Mouse (Mus musculus) olfactory bulb, adult 2 months (tissue): ENCODE results near the gene Tmem88. TPM values are rescaled to one million over a fixed set of nuclear protein-coding genes. Genes with fewer than 3 reads are reported as not detected.
A peak's percentile ranks its signal among the peaks of the same experiment; 100 is the strongest.

Source experiments
- H3K27ac ChIP-seq: fragments of 200-500 bp; 2 replicates; pipeline ENCODE4 v1.5.1; 2012; ENCODE audit warnings: low read depth, low read length; ENCODE audit not compliant: insufficient read depth
- H3K4me1 ChIP-seq: fragments of 200-500 bp; 2 replicates; pipeline ENCODE4 v1.6.1; 2012; ENCODE audit warnings: low read length; ENCODE audit not compliant: control insufficient read depth, insufficient read depth
- H3K4me3 ChIP-seq: fragments of 200-500 bp; 2 replicates; pipeline ENCODE4 v1.5.1; 2012; ENCODE audit warnings: mild to moderate bottlenecking, low read depth, low read length, moderate library complexity; ENCODE audit not compliant: insufficient read depth
- CTCF ChIP-seq: fragments of 200-500 bp; IDR thresholded peaks from 2 replicates; pipeline ENCODE4 v1.5.1; 2012; ENCODE audit warnings: low read depth, mild to moderate bottlenecking, low read length, moderate library complexity; ENCODE audit not compliant: insufficient read depth
- POLR2A ChIP-seq: fragments of 200-500 bp; IDR thresholded peaks from 2 replicates; pipeline ENCODE4 v1.6.1; 2012; ENCODE audit warnings: mild to moderate bottlenecking, low read depth, low read length, moderate library complexity; ENCODE audit not compliant: insufficient read depth
- whole genome bisulfite sequencing: fragments of 180-500 bp; shearing (Covaris S2); methylation state at CpG from one replicate; pipeline ENCODE4 v1.1.7; 2018; 5-methylcytosine and 5-hydroxymethylcytosine counted together
- polyA plus RNA-seq: library from polyadenylated mRNA; stranded (reverse); fragments of >200 nt; gene quantifications from 2 replicates; pipeline ENCODE4 v1.2.4, GENCODE M21; 2012; ENCODE audit warnings: low replicate concordance; ENCODE audit not compliant: missing spikeins, insufficient read depth, insufficient read length

The Tmem88 gene
- polyA plus RNA-seq: not detected in 2 replicates

DNA sequence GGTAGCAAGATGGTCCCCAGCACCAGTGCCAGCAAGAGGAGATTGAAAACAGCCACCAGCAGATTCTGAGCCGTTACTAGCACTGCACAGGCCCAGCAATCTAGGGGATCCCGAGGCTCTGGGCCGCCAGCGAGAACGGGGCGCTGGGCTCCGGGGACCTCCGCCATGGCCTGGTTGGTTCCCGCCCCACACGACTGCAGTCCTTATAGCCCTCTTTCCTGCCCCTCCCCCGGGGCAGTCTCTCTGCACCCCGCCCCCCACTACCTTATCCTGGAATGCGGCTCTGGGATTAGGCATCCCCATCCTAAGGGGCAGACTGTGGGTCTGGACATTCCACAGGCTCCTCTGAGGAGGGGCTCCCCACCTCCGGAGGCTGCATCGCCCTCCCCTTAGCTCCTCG is at the start of gene Tmem88:
TSS of gene Tmem88 (minus strand) at position 176 of the 400 bp plus-strand sequence.
- no peak for TF ChIP-seq CTCF
- TF ChIP-seq POLR2A: no peak
- WGBS: 19% methylated on average over 16 of the region's 16 CpGs
- H3K27ac ChIP-seq: peak within 1 kb of the TSS; percentile 8; the same call in 1 of the 2 replicates
- peaks cover 25% of the 10 kb centered on the region for H3K4me1 ChIP-seq
- 0 out of 2 replicates have a peak within 1 kb of the TSS, but pooled peaks have one; percentile 1 for H3K4me3 ChIP-seq

- peaks cover 5% of the 10 kb centered on the region; the same call in 1 of the 2 replicates for H3K4me1 ChIP-seq
- H3K4me3 ChIP-seq: no peak overlapping the region
- TF ChIP-seq CTCF (no peak), POLR2A (no peak)
- no peak overlapping the region for H3K27ac ChIP-seq
- WGBS: 86% methylated on average over 7 of the region's 7 CpGs
These were observed 49.3 kb upstream of the Tmem88 start for GRCm38 (mm10) chr11:69447299-69447698.

GRCm38 (mm10) chr11:69443328-69443727 is 45.3 kb upstream of the Tmem88 start:
- Histone ChIP-seq H3K4me3 (no peak overlapping the region), H3K27ac (no peak overlapping the region), H3K4me1 (peaks cover 5% of the 10 kb centered on the region; the same call in 1 of the 2 replicates)
- WGBS: 54% methylated on average over 5 of the region's 5 CpGs
- TF ChIP-seq CTCF (no peak), POLR2A (no peak)

DNA sequence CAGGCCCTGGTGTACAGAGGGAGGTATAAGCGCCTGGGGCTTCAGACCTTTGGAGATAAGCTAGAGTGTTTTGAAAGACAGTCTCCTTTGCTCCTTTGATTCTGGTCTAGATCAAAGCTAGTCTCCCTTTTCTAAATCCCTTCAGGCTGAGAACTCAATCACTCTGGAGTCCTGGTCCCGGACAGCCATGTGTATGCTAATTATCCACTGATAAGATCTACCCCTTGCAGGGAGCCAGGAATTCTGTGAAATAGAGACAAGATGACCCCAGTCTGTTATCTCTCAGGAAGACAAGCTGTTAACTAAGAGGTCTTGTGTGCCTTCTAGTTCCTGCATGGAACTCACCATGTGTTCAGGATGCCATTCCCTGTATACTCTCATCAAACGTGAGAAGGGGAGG is 39.3 kb upstream of the Tmem88 start:
- no peak overlapping the region for H3K4me3 ChIP-seq
- peaks cover under 1% of the 10 kb centered on the region for H3K4me1 ChIP-seq
- TF ChIP-seq POLR2A (no peak), CTCF (no peak)
- H3K27ac ChIP-seq: no peak overlapping the region
- WGBS: 75% methylated on average over 3 of the region's 3 CpGs

GRCm38 (mm10) chr11:69433189-69433588 is 35.2 kb upstream of the Tmem88 start:
- TF ChIP-seq POLR2A (no peak), CTCF (no peak)
- Histone ChIP-seq H3K4me3 (no peak overlapping the region), H3K4me1 (peaks cover 2% of the 10 kb centered on the region), H3K27ac (no peak overlapping the region)
- 79% methylated on average over 6 of the region's 6 CpGs for WGBS

DNA sequence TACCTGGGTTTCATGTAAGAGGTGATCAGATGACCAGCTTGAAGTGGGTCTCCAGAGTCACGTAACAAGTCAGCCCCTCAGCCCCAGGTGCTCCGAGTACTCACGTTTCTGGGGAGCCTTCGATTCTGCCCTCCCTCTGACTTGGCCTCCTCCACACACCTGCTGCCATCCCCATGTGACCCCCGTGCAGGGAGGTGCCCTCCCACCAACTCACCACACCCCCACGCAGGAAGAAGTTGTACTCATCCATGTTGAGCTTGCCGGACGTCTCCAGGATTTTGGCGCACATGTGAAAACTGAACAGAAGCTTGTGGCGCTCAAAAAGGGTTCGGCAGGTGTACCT is 34.6 kb upstream of the Tmem88 start:
- TF ChIP-seq CTCF (no peak), POLR2A (no peak)

DNA sequence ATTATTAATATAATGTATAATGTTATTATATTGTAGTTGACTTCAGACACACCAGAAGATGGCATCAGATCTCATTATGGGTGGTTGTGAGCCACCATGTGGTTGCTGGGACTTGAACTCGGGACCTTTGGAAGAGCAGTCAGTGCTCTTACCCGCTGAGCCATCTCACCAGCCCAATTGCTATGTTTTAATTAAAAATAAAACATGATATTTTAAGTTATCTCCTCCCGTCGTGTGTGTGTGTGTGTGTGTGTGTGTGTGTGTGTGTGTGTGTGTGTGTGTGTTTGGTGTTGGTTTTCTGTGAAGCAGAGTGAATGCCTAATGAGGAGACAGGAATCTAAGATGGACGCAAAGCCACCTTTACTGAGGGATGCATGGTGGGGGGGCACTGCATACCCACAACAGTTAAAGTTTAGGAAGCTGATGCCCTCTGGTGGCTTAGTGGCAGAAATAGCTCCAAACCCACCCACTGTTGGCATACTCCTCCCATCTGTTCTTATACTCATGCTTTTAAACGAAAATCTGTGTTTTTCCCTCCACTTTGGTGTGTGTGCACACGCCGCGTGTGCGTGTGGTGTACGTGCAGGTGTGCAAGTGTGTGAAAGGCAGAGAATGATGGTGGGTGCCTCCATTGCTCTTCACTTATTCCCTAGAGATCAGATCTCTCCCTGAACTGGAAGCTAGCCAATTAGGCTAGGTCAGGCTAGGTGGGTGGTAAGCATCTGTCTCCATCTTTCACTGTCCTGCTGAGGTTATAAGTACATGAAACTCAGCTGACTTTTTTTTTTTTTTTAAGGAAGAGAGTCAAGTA is 34.0 kb upstream of the Tmem88 start:
- Histone ChIP-seq H3K4me1 (peaks cover 2% of the 10 kb centered on the region), H3K27ac (no peak overlapping the region), H3K4me3 (no peak overlapping the region)
- no peak for TF ChIP-seq CTCF
- TF ChIP-seq POLR2A: no peak
- 18% methylated on average over 11 of the region's 11 CpGs for WGBS

More for the DNA sequence above, 34.6 kb upstream of the Tmem88 start:
- H3K4me1 ChIP-seq: peaks cover 2% of the 10 kb centered on the region
- WGBS: 76% methylated on average over 11 of the region's 11 CpGs
- H3K4me3 ChIP-seq: no peak overlapping the region
- H3K27ac ChIP-seq: no peak overlapping the region

DNA sequence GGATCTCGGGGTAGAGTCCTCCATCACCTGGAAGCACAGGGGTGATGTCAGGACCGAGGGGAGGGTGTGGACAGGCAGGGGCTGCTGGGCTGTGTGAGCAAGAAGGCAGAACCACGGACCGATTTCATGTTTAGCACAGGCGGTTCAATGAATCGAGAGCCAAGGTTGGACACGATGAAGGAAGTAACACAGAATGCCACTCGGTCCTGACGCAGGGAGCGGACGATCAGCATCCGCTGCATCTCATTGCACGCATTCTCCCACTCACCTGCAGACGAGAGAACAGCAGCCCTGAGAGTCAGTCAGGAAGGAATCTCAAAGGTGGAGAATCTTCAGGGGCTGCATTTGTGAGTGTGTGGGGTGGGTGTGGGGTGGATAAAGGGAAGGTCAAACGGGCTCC is 32.6 kb upstream of the Tmem88 start:
- WGBS: 90% methylated on average over 15 of the region's 15 CpGs
- H3K4me3 ChIP-seq: no peak overlapping the region

GRCm38 (mm10) chr11:69429313-69429712 is 31.3 kb upstream of the Tmem88 start:
- Histone ChIP-seq H3K27ac (no peak overlapping the region), H3K4me1 (peaks cover 2% of the 10 kb centered on the region), H3K4me3 (no peak overlapping the region)
- TF ChIP-seq CTCF (no peak), POLR2A (no peak)
- 24% methylated on average over 2 of the region's 2 CpGs for WGBS

More for the DNA sequence above, 32.6 kb upstream of the Tmem88 start:
- peaks cover 2% of the 10 kb centered on the region for H3K4me1 ChIP-seq
- H3K27ac ChIP-seq: no peak overlapping the region
- TF ChIP-seq POLR2A (no peak), CTCF (no peak)

DNA sequence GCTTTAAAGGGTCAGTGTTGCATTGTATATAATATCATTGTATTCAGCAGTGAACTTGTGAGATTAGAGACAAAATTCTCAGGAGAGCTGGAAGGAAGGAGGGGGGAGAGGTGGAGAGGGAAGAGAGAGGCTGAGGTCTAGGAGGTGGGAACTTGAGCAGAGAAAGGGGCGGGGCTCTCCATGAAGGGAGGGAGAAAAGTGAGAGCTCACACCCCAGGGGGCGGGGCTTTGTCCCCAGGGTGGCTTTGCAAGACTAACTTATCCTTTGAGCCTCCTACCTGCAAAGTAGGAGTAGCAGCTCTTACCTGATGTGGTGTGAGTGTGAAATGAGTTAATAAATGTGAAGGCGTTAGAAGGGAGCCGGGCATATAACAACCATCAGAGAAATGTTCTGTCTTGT is 30.7 kb upstream of the Tmem88 start:
- TF ChIP-seq POLR2A: no peak
- no peak overlapping the region for H3K4me3 ChIP-seq
- H3K27ac ChIP-seq: no peak overlapping the region
- peaks cover 2% of the 10 kb centered on the region for H3K4me1 ChIP-seq
- 35% methylated on average over 4 of the region's 4 CpGs for WGBS
